Mouse (Mus musculus) intestine, embryonic 14.5 days (tissue): ENCODE data around the gene Fgf4. TPM values are rescaled to one million over a fixed set of nuclear protein-coding genes. Genes with fewer than 3 reads are reported as not detected.

Experiments
- ATAC-seq: fragments of 200-750 bp; cut with Nextera tagmentation; replicated peaks from 2 replicates; pipeline ENCODE4 v1.8.0; 2017; ENCODE audit warnings: low read depth, moderate number of reproducible peaks, moderate TSS enrichment, moderate library complexity; ENCODE audit not compliant: low FRiP score, low TSS enrichment
- DNase-seq: peaks from one replicate; pipeline ENCODE4 v3.0.0-alpha.2; 2018; ENCODE audit warnings: low spot score
- H3K27ac ChIP-seq: fragments of 300-500 bp; sonication (generic); 2 replicates; pipeline ENCODE4 v1.5.1; 2014; ENCODE audit warnings: low read depth, mild to moderate bottlenecking, control low read depth
- H3K27me3 ChIP-seq: fragments of 300-500 bp; sonication (generic); replicated peaks from 2 replicates; pipeline ENCODE4 v1.6.1; 2014; ENCODE audit warnings: low read length, control low read depth; ENCODE audit not compliant: control insufficient read depth, insufficient read depth
- H3K36me3 ChIP-seq: fragments of 300-500 bp; sonication (generic); 2 replicates; pipeline ENCODE4 v1.6.1; 2014; ENCODE audit warnings: low read length, control low read depth; ENCODE audit not compliant: control insufficient read depth, insufficient read depth
- H3K4me1 ChIP-seq: fragments of 300-500 bp; sonication (generic); replicated peaks from 2 replicates; pipeline ENCODE4 v1.6.1; 2014; ENCODE audit warnings: low read length, control low read depth, mixed read lengths; ENCODE audit not compliant: control insufficient read depth, insufficient read depth
- H3K4me2 ChIP-seq: fragments of 300-500 bp; sonication (generic); 2 replicates; pipeline ENCODE4 v1.6.1; 2014; ENCODE audit warnings: low read length
- H3K4me3 ChIP-seq: fragments of 300-500 bp; sonication (generic); 2 replicates; pipeline ENCODE4 v1.5.1; 2014; ENCODE audit warnings: low read depth, low read length, control low read depth, mixed read lengths
- H3K9ac ChIP-seq: fragments of 300-500 bp; sonication (generic); 2 replicates; pipeline ENCODE4 v1.6.1; 2014; ENCODE audit warnings: mild to moderate bottlenecking, low read length
- H3K9me3 ChIP-seq: fragments of 300-500 bp; sonication (generic); 2 replicates; pipeline ENCODE4 v1.6.1; 2016; ENCODE audit warnings: low read length, control low read depth; ENCODE audit not compliant: control insufficient read depth
- WGBS: fragments of 180-500 bp; shearing (Covaris S2); extraction: QIAGEN DNeasy Blood & Tissue Kit; methylation state at CpG from one replicate; pipeline ENCODE4 v1.1.7; 2014; 5-methylcytosine and 5-hydroxymethylcytosine counted together
- polyA plus RNA-seq: library from polyadenylated mRNA; unstranded; fragments of >200 nt; fragmentation: Nextera tagmentation; extraction: Ambion mirVana; gene quantifications from 2 replicates; pipeline ENCODE4 v1.2.1, GENCODE M21; 2014

Gene Fgf4
- polyA plus RNA-seq: not detected in 2 replicates

- Histone ChIP-seq H3K27ac (no peak within 1 kb of the TSS), H3K27me3 (peaks cover 8% of the 10 kb centered on the region), H3K9ac (no peak within 1 kb of the TSS), H3K9me3 (no peaks in the 10 kb centered on the region), H3K4me1 (no peaks in the 10 kb centered on the region), H3K4me3 (no peak within 1 kb of the TSS), H3K36me3 (no peaks in the 10 kb centered on the region), H3K4me2 (no peak within 1 kb of the TSS)
- DNase-seq (no peak), ATAC-seq (no peak)
Observed at GRCm38 (mm10) chr7:144847067-144847466, at the start of gene Fgf4. Fgf4 (plus strand) TSS chr7:144847367.

GRCm38 (mm10) chr7:144798471-144798870, 48.7 kb upstream of the Fgf4 start:
- no peaks in the 10 kb centered on the region for H3K27me3 ChIP-seq
- peaks cover 10% of the 10 kb centered on the region for H3K4me1 ChIP-seq
- no peak overlapping the region for H3K4me2 ChIP-seq
- H3K27ac ChIP-seq: no peak overlapping the region
- no peak overlapping the region for H3K9ac ChIP-seq
- H3K9me3 ChIP-seq: no peaks in the 10 kb centered on the region
- 52% methylated on average over 1 of the region's 1 CpGs for WGBS
- ATAC-seq (no peak), DNase-seq (no peak)
- no peaks in the 10 kb centered on the region for H3K36me3 ChIP-seq
- H3K4me3 ChIP-seq: no peak overlapping the region

GRCm38 (mm10) chr7:144807036-144807435, 40.1 kb upstream of the Fgf4 start:
- Histone ChIP-seq H3K4me1 (no peaks in the 10 kb centered on the region), H3K4me2 (no peak overlapping the region), H3K27me3 (no peaks in the 10 kb centered on the region), H3K4me3 (no peak overlapping the region), H3K36me3 (no peaks in the 10 kb centered on the region), H3K9ac (no peak overlapping the region), H3K9me3 (no peaks in the 10 kb centered on the region), H3K27ac (no peak overlapping the region)
- DNase-seq (no peak), ATAC-seq (0 out of 2 replicates have a peak, but pooled peaks have one; percentile 35)
- 58% methylated on average over 6 of the region's 6 CpGs for WGBS

DNA sequence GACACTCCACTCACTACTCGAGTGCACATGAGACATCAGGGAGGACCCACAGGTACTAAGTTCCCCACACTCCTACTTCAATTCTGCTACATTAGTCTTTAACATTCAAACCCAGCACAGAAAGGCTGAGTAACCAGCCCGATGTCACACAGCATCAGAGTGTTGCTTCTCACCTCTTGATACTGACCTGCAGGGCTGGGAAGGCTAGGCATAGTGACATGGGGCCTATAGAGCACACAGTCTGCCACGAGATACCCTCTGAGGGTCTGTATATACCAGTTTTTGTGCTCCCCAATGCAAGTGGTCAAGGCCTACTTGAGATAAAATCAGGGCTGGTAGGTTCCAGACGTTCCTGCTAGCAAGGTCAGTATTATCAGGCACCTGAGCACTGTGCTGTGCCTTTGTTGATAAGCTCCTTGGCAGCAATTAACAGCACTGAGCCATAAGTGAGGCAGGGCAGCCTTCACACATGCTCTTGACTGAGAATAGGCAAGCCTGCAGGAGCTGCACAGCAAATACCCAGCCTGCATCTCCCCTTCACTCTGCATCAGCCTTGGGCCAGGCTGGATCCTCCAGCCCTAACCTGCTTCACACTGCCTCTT, 39.1 kb upstream of the Fgf4 start:
- Histone ChIP-seq H3K9ac (no peak overlapping the region), H3K4me3 (no peak overlapping the region), H3K27me3 (no peaks in the 10 kb centered on the region), H3K9me3 (no peaks in the 10 kb centered on the region), H3K4me2 (no peak overlapping the region), H3K4me1 (no peaks in the 10 kb centered on the region), H3K36me3 (no peaks in the 10 kb centered on the region), H3K27ac (no peak overlapping the region)
- DNase-seq (no peak), ATAC-seq (no peak)
- WGBS: 70% methylated on average over 4 of the region's 4 CpGs

GRCm38 (mm10) chr7:144811521-144811920, 35.6 kb upstream of the Fgf4 start:
- Histone ChIP-seq H3K9me3 (no peaks in the 10 kb centered on the region), H3K27ac (no peak overlapping the region), H3K27me3 (no peaks in the 10 kb centered on the region), H3K4me3 (no peak overlapping the region), H3K4me1 (no peaks in the 10 kb centered on the region), H3K9ac (no peak overlapping the region), H3K36me3 (no peaks in the 10 kb centered on the region), H3K4me2 (no peak overlapping the region)
- 20% methylated on average over 4 of the region's 4 CpGs for whole genome bisulfite sequencing
- DNase-seq: no peak
- ATAC-seq: no peak

DNA sequence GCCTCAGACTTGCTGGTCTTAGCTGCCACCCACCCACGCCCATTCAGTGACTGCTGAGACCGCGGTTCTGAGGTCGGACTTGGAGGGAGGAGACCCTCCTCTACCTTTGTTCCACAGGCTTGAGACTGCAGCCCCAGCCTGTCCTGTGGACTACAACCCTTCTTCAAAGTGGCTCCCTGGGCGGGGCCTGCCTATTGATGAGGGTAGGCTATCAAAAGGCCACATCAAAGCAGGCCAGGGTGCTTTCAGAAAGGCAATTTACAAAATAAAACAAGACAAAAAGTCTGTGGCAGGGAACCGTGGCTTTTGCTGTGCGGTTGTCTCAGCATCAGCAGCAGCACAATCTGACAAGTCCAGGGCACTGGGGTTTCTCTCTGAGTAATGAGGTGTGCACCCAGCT, 25.3 kb upstream of the Fgf4 start:
- Histone ChIP-seq H3K36me3 (no peaks in the 10 kb centered on the region), H3K27me3 (0 out of 2 replicates have a peak, but pooled peaks cover 5% of the 10 kb centered on the region), H3K27ac (no peak overlapping the region), H3K9ac (no peak overlapping the region), H3K4me3 (no peak overlapping the region), H3K9me3 (peaks cover 8% of the 10 kb centered on the region; the same call in 1 of the 2 replicates), H3K4me1 (no peaks in the 10 kb centered on the region), H3K4me2 (no peak overlapping the region)
- no peak for DNase-seq
- WGBS: 46% methylated on average over 7 of the region's 7 CpGs
- ATAC-seq: no peak

- Histone ChIP-seq H3K4me1 (no peaks in the 10 kb centered on the region), H3K9ac (no peak overlapping the region), H3K4me2 (no peak overlapping the region), H3K27ac (no peak overlapping the region), H3K9me3 (no peaks in the 10 kb centered on the region), H3K4me3 (no peak overlapping the region), H3K27me3 (peaks cover 5% of the 10 kb centered on the region; the same call in 1 of the 2 replicates), H3K36me3 (no peaks in the 10 kb centered on the region)
- 90% methylated on average over 2 of the region's 2 CpGs for WGBS
- ATAC-seq: no peak
- no peak for DNase-seq
Observed at GRCm38 (mm10) chr7:144823988-144824387, 23.2 kb upstream of the Fgf4 start.

DNA sequence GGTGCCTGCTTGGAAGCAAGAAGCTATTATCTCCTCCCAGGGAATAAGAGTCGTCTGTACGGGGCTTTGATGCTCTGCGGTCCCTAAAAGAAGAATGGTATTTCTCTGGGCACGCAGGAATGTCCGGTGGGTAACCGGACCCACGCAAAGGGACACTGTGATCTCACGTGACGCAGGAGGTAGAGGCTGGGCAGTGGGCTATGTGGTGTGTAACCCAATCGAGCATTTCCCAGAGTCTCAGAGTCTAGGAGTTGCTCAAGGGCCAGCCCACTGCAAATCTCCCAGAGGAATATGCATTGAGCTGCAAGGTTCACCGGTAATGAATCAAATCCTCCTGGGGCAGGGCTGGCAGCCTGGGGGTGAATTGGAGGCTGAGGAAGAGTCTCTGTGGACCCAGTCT, 18.8 kb upstream of the Fgf4 start:
- DNase-seq (no peak), ATAC-seq (no peak)
- Histone ChIP-seq H3K4me3 (no peak overlapping the region), H3K27ac (no peak overlapping the region), H3K9ac (no peak overlapping the region), H3K36me3 (no peaks in the 10 kb centered on the region), H3K4me2 (no peak overlapping the region), H3K4me1 (no peaks in the 10 kb centered on the region), H3K27me3 (peaks cover 5% of the 10 kb centered on the region; the same call in 1 of the 2 replicates), H3K9me3 (no peaks in the 10 kb centered on the region)
- WGBS: 79% methylated on average over 11 of the region's 11 CpGs

GRCm38 (mm10) chr7:144837891-144838488, 9.2 kb upstream of the Fgf4 start, which contains the start of gene Fgf3:
Fgf3 (plus strand) TSS chr7:144838083.
- H3K9me3 ChIP-seq: no peaks in the 10 kb centered on the region
- WGBS: 1% methylated on average over 43 of the region's 43 CpGs
- H3K27ac ChIP-seq: no peak within 1 kb of the TSS
- ATAC-seq (no peak), DNase-seq (no peak)
- H3K36me3 ChIP-seq: no peaks in the 10 kb centered on the region
- peak within 1 kb of the TSS; percentile 30 for H3K4me3 ChIP-seq
- H3K4me1 ChIP-seq: 0 out of 2 replicates have a peak, but pooled peaks cover 4% of the 10 kb centered on the region
- no peak within 1 kb of the TSS for H3K9ac ChIP-seq
- H3K27me3 ChIP-seq: peaks cover 74% of the 10 kb centered on the region
- H3K4me2 ChIP-seq: peak within 1 kb of the TSS; percentile 62
